Mouse (Mus musculus) limb, embryonic 14.5 days (tissue): Measurements from ENCODE around the gene Notch2. TPM values are rescaled to one million over a fixed set of nuclear protein-coding genes. Genes with fewer than 3 reads are reported as not detected.

Source experiments
- ATAC-seq: fragments of 200-750 bp; cut with Nextera tagmentation; 2 replicates; pipeline ENCODE4 v1.8.0; 2017; ENCODE audit warnings: low read depth, moderate number of reproducible peaks, moderate TSS enrichment; ENCODE audit not compliant: low FRiP score
- DNase-seq: peaks from one replicate; pipeline ENCODE4 v3.0.0-alpha.2; 2015; ENCODE audit warnings: low spot score
- H3K27ac ChIP-seq: fragments of 300-500 bp; sonication (generic); replicated peaks from 2 replicates; pipeline ENCODE4 v1.5.1; 2014; ENCODE audit warnings: low read depth, mild to moderate bottlenecking, low read length, moderate library complexity, mixed read lengths
- H3K27me3 ChIP-seq: fragments of 300-500 bp; sonication (generic); 2 replicates; pipeline ENCODE4 v1.6.1; 2014; ENCODE audit warnings: low read length, mixed read lengths; ENCODE audit not compliant: control insufficient read depth, insufficient read depth
- H3K36me3 ChIP-seq: fragments of 300-500 bp; sonication (generic); 2 replicates; pipeline ENCODE4 v1.6.1; 2014; ENCODE audit warnings: mild to moderate bottlenecking, low read length, moderate library complexity, mixed read lengths; ENCODE audit not compliant: control insufficient read depth, insufficient read depth
- H3K4me1 ChIP-seq: fragments of 300-500 bp; sonication (generic); 2 replicates; pipeline ENCODE4 v1.6.1; 2014; ENCODE audit warnings: antibody characterized with exemption, low read length, mixed read lengths; ENCODE audit not compliant: control insufficient read depth, insufficient read depth
- H3K4me2 ChIP-seq: fragments of 300-500 bp; sonication (generic); replicated peaks from 2 replicates; pipeline ENCODE4 v1.6.1; 2014; ENCODE audit warnings: low read depth, mild to moderate bottlenecking, low read length, moderate library complexity; ENCODE audit not compliant: severe bottlenecking
- H3K4me3 ChIP-seq: fragments of 300-500 bp; sonication (generic); replicated peaks from 2 replicates; pipeline ENCODE4 v1.5.1; 2014; ENCODE audit warnings: low read length
- H3K9ac ChIP-seq: fragments of 300-500 bp; sonication (generic); 2 replicates; pipeline ENCODE4 v1.6.1; 2014; ENCODE audit warnings: mild to moderate bottlenecking, low read depth, low read length, moderate library complexity; ENCODE audit not compliant: severe bottlenecking
- H3K9me3 ChIP-seq: fragments of 300-500 bp; sonication (generic); 2 replicates; pipeline ENCODE4 v1.6.1; 2016; ENCODE audit warnings: low read length; ENCODE audit not compliant: control insufficient read depth
- POLR2A ChIP-seq: fragments of 200-500 bp; IDR thresholded peaks from 2 replicates; pipeline ENCODE4 v1.8.0; 2012; ENCODE audit warnings: inconsistent platforms, mild to moderate bottlenecking, moderate library complexity, borderline replicate concordance; ENCODE audit not compliant: insufficient read depth, insufficient read length; ENCODE audit errors: extremely low read depth
- WGBS: fragments of 180-500 bp; shearing (Covaris S2); extraction: QIAGEN DNeasy Blood & Tissue Kit; methylation state at CpG from one replicate; pipeline ENCODE4 v1.1.7; 2014; 5-methylcytosine and 5-hydroxymethylcytosine counted together
- polyA plus RNA-seq, 2 experiments: library from polyadenylated mRNA; depleted of rRNA in 1 of 2; stranded (reverse) in 1 of 2; unstranded in 1 of 2; fragments of >200 nt; fragmentation: Nextera tagmentation in 1 of 2; extraction: Ambion mirVana in 1 of 2; gene quantifications; 2 replicates each; pipeline versions ENCODE4 v1.2.1 to v1.2.3; 2012 to 2014

Notch2 gene
- polyA plus RNA-seq, 2 experiments: 38.7 to 48.5 TPM

GRCm38 (mm10) chr3:98024288-98024848 is 11.0 kb downstream of the Notch2 start:
- TF ChIP-seq POLR2A: no peak
- DNase-seq (peak; percentile 91), ATAC-seq (peak; percentile 80)
- peak overlapping the region; percentile 76 for H3K27ac ChIP-seq
- H3K4me3 ChIP-seq: peak overlapping the region; percentile 10; the same call in 1 of the 2 replicates
- H3K4me2 ChIP-seq: peak overlapping the region; percentile 45
- 1% methylated on average over 13 of the region's 13 CpGs for WGBS
- no peaks in the 10 kb centered on the region for H3K9me3 ChIP-seq
- peaks cover 81% of the 10 kb centered on the region for H3K4me1 ChIP-seq
- no peaks in the 10 kb centered on the region for H3K36me3 ChIP-seq
- peak overlapping the region; percentile 31 for H3K9ac ChIP-seq
- H3K27me3 ChIP-seq: no peaks in the 10 kb centered on the region

DNA sequence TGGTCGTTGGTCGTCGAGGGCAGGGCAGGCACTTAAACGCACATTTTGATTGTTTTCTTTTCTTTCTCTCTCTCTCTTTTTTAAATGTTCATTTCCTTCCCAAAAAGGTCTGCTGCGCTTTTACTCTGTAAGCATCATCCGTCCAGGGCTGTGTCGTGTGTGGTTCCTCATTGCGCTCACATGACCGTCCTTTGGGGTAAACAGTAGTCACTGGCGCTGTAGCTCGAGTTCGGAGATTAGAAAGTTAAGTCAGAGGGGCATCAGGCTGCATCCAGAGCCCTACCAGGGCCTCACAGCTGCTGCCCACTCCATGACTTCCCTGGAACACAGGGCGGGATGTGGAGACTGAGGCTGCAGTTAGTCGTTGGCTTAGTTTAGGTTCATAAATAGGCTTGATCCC is 12.2 kb downstream of the Notch2 start:
- 44% methylated on average over 14 of the region's 14 CpGs for WGBS
- DNase-seq (no peak), ATAC-seq (no peak)
- H3K4me1 ChIP-seq: peaks cover 79% of the 10 kb centered on the region
- peak overlapping the region; percentile 45 for H3K4me2 ChIP-seq
- peak overlapping the region; percentile 76 for H3K27ac ChIP-seq
- H3K36me3 ChIP-seq: no peaks in the 10 kb centered on the region
- no peak overlapping the region for H3K9ac ChIP-seq
- H3K27me3 ChIP-seq: no peaks in the 10 kb centered on the region
- H3K4me3 ChIP-seq: no peak overlapping the region
- no peak for TF ChIP-seq POLR2A
- H3K9me3 ChIP-seq: no peaks in the 10 kb centered on the region

GRCm38 (mm10) chr3:98025921-98026880 is 12.9 kb downstream of the Notch2 start:
- no peaks in the 10 kb centered on the region for H3K36me3 ChIP-seq
- peak overlapping the region; percentile 76 for H3K27ac ChIP-seq
- DNase-seq: peak; percentile 52
- peak overlapping the region; percentile 45; the same call in 1 of the 2 replicates for H3K4me2 ChIP-seq
- no peaks in the 10 kb centered on the region for H3K9me3 ChIP-seq
- no peak overlapping the region for H3K9ac ChIP-seq
- H3K4me3 ChIP-seq: no peak overlapping the region
- 45% methylated on average over 10 of the region's 10 CpGs for WGBS
- H3K4me1 ChIP-seq: peaks cover 80% of the 10 kb centered on the region
- H3K27me3 ChIP-seq: no peaks in the 10 kb centered on the region
- no peak for TF ChIP-seq POLR2A
- peak; percentile 42 for ATAC-seq

GRCm38 (mm10) chr3:98027371-98027774 is 14.0 kb downstream of the Notch2 start:
- Histone ChIP-seq H3K9ac (no peak overlapping the region), H3K4me2 (no peak overlapping the region), H3K9me3 (no peaks in the 10 kb centered on the region), H3K4me3 (no peak overlapping the region), H3K4me1 (peaks cover 81% of the 10 kb centered on the region), H3K27ac (no peak overlapping the region), H3K36me3 (no peaks in the 10 kb centered on the region), H3K27me3 (no peaks in the 10 kb centered on the region)
- TF ChIP-seq POLR2A: no peak
- 59% methylated on average over 3 of the region's 3 CpGs for WGBS
- DNase-seq (no peak), ATAC-seq (no peak)

GRCm38 (mm10) chr3:98028072-98028471 is 14.7 kb downstream of the Notch2 start:
- no peak overlapping the region for H3K27ac ChIP-seq
- no peak for ATAC-seq
- no peak overlapping the region for H3K4me2 ChIP-seq

More at GRCm38 (mm10) chr3:98028072-98028471, 14.7 kb downstream of the Notch2 start:
- Histone ChIP-seq H3K27me3 (no peaks in the 10 kb centered on the region), H3K9me3 (no peaks in the 10 kb centered on the region), H3K9ac (no peak overlapping the region), H3K36me3 (no peaks in the 10 kb centered on the region), H3K4me1 (peaks cover 81% of the 10 kb centered on the region), H3K4me3 (no peak overlapping the region)
- DNase-seq: no peak
- WGBS: 74% methylated on average over 4 of the region's 4 CpGs
- TF ChIP-seq POLR2A: no peak
